Mouse (Mus musculus) heart, adult 2 months (tissue): ENCODE results near the gene Myog. TPM values are rescaled to one million over a fixed set of nuclear protein-coding genes. Genes with fewer than 3 reads are reported as not detected.

Experiments used
- DNase-seq, 2 experiments: peaks; one replicate each; pipeline ENCODE4 v3.0.0; 2021
- H3K27ac ChIP-seq: fragments of 200-600 bp; 2 replicates; pipeline ENCODE4 v1.8.1; 2022
- H3K27me3 ChIP-seq: fragments of 200-500 bp; 2 replicates; pipeline ENCODE4 v1.6.1; 2012; ENCODE audit warnings: mild to moderate bottlenecking, low read length, inconsistent platforms, mixed read lengths; ENCODE audit not compliant: control insufficient read depth, insufficient read depth
- H3K36me3 ChIP-seq: fragments of 200-500 bp; 2 replicates; pipeline ENCODE4 v1.6.1; 2012; ENCODE audit warnings: low read length, inconsistent platforms; ENCODE audit not compliant: control insufficient read depth, insufficient read depth
- H3K4me1 ChIP-seq: fragments of 200-500 bp; 2 replicates; pipeline ENCODE4 v1.6.1; 2011; ENCODE audit warnings: low read length; ENCODE audit not compliant: control insufficient read depth, insufficient read depth
- H3K4me3 ChIP-seq: fragments of 200-600 bp; 2 replicates; pipeline ENCODE4 v1.8.1; 2022
- H3K79me2 ChIP-seq: fragments of 200-500 bp; replicated peaks from 2 replicates; pipeline ENCODE4 v1.6.1; 2012; ENCODE audit warnings: mild to moderate bottlenecking, inconsistent platforms, low read length, moderate library complexity, mixed read lengths; ENCODE audit not compliant: control insufficient read depth, insufficient read depth
- H3K9ac ChIP-seq: fragments of 200-500 bp; 2 replicates; pipeline ENCODE4 v1.6.1; 2012; ENCODE audit warnings: low read depth, mild to moderate bottlenecking, control low read depth, inconsistent platforms, low read length, mixed read lengths
- CTCF ChIP-seq: fragments of 200-600 bp; IDR thresholded peaks from 2 replicates; pipeline ENCODE4 v1.8.1; 2022; ENCODE audit warnings: antibody characterized with exemption, mild to moderate bottlenecking, moderate library complexity
- EP300 ChIP-seq: fragments of 200-500 bp; IDR thresholded peaks from 2 replicates; pipeline ENCODE4 v1.6.1; 2011; ENCODE audit warnings: low read depth, low read length, control low read depth; ENCODE audit not compliant: insufficient read depth
- POLR2A ChIP-seq: fragments of 200-500 bp; IDR thresholded peaks from 2 replicates; pipeline ENCODE4 v1.6.1; 2011; ENCODE audit warnings: mild to moderate bottlenecking, low read depth, low read length, control low read depth; ENCODE audit not compliant: insufficient read depth
- WGBS: fragments of 180-500 bp; shearing (Covaris S2); methylation state at CpG from one replicate; pipeline ENCODE4 v1.1.7; 2018; 5-methylcytosine and 5-hydroxymethylcytosine counted together
- intact Hi-C: fragments of 180-260 bp; cut with DNase I; formaldehyde crosslinking; loops from one replicate; pipeline ENCODE4 v1.15.1; 2025
- polyA plus RNA-seq: library from polyadenylated mRNA; depleted of rRNA; stranded (reverse); fragments of >200 nt; gene quantifications from 2 replicates; pipeline ENCODE4 v1.2.3, GENCODE M21; 2012
- total RNA-seq, 2 experiments: library from RNA; stranded (reverse); gene quantifications; 2 replicates each; pipeline ENCODE4 v1.2.3; 2021

Gene Myog
- total and polyA plus RNA-seq, 3 experiments: not detected

GRCm38 (mm10) chr1:134270026-134270425 is 19.8 kb upstream of the Myog start:
- H3K27ac ChIP-seq: no peak overlapping the region
- no peaks in the 10 kb centered on the region for H3K27me3 ChIP-seq
- no peak for TF ChIP-seq POLR2A
- no peak for TF ChIP-seq CTCF
- TF ChIP-seq EP300: no peak
- no peaks in the 10 kb centered on the region for H3K36me3 ChIP-seq
- 72% methylated on average over 7 of the region's 7 CpGs for WGBS
- no peaks in the 10 kb centered on the region for H3K4me1 ChIP-seq
- H3K79me2 ChIP-seq: no peaks in the 10 kb centered on the region
- H3K9ac ChIP-seq: no peak overlapping the region
- DNase-seq: no peak
- H3K4me3 ChIP-seq: no peak overlapping the region
- intact Hi-C loops: no loop called here

GRCm38 (mm10) chr1:134272754-134273250 is 17.0 kb upstream of the Myog start:
- Histone ChIP-seq H3K27me3 (no peaks in the 10 kb centered on the region), H3K4me1 (0 out of 2 replicates have a peak, but pooled peaks cover 1% of the 10 kb centered on the region), H3K36me3 (no peaks in the 10 kb centered on the region), H3K79me2 (no peaks in the 10 kb centered on the region), H3K27ac (no peak overlapping the region), H3K9ac (no peak overlapping the region), H3K4me3 (no peak overlapping the region)
- intact Hi-C loops: no loop called here
- no peak for DNase-seq
- TF ChIP-seq POLR2A (no peak), EP300 (no peak), CTCF (no peak)
- WGBS: 79% methylated on average over 5 of the region's 5 CpGs

GRCm38 (mm10) chr1:134273493-134274395 is 16.0 kb upstream of the Myog start:
- no peak for DNase-seq
- Histone ChIP-seq H3K27ac (no peak overlapping the region), H3K4me1 (0 out of 2 replicates have a peak, but pooled peaks cover 1% of the 10 kb centered on the region), H3K36me3 (no peaks in the 10 kb centered on the region), H3K4me3 (no peak overlapping the region), H3K9ac (no peak overlapping the region), H3K27me3 (no peaks in the 10 kb centered on the region), H3K79me2 (no peaks in the 10 kb centered on the region)
- intact Hi-C loops: no loop called here
- 41% methylated on average over 9 of the region's 9 CpGs for WGBS
- TF ChIP-seq EP300 (no peak), POLR2A (no peak), CTCF (no peak)

GRCm38 (mm10) chr1:134274483-134274920 is 15.3 kb upstream of the Myog start:
- Histone ChIP-seq H3K27ac (no peak overlapping the region), H3K4me3 (no peak overlapping the region), H3K9ac (no peak overlapping the region), H3K36me3 (no peaks in the 10 kb centered on the region), H3K27me3 (no peaks in the 10 kb centered on the region), H3K79me2 (no peaks in the 10 kb centered on the region), H3K4me1 (0 out of 2 replicates have a peak, but pooled peaks cover 1% of the 10 kb centered on the region)
- intact Hi-C loops: no loop called here
- 90% methylated on average over 7 of the region's 7 CpGs for WGBS
- no peak for TF ChIP-seq CTCF
- no peak for TF ChIP-seq EP300
- TF ChIP-seq POLR2A: no peak
- DNase-seq: no peak

GRCm38 (mm10) chr1:134275616-134276464 is 13.9 kb upstream of the Myog start:
- Histone ChIP-seq H3K36me3 (no peaks in the 10 kb centered on the region), H3K79me2 (no peaks in the 10 kb centered on the region), H3K27me3 (no peaks in the 10 kb centered on the region), H3K4me3 (no peak overlapping the region), H3K27ac (peak overlapping the region; percentile 26; the same call in 1 of the 2 replicates), H3K9ac (no peak overlapping the region), H3K4me1 (0 out of 2 replicates have a peak, but pooled peaks cover 1% of the 10 kb centered on the region)
- TF ChIP-seq POLR2A: no peak
- no peak for TF ChIP-seq EP300
- no peak for TF ChIP-seq CTCF
- intact Hi-C loops: loop anchor here (5.0 kb wide), 1 partner anchor 41 kb away; no protein-coding TSS in a partner anchor
- no peak for DNase-seq
- 64% methylated on average over 13 of the region's 13 CpGs for WGBS
